Mouse (Mus musculus) lung, adult 2 months (tissue): ENCODE data around the gene Nob1.

Experiments
- CTCF ChIP-seq: fragments of 200-500 bp; IDR thresholded peaks from 2 replicates; pipeline ENCODE4 v1.5.1; 2011; ENCODE audit warnings: mild to moderate bottlenecking, low read length, control low read depth; ENCODE audit not compliant: insufficient read depth
- POLR2A ChIP-seq: fragments of 200-500 bp; IDR thresholded peaks from 2 replicates; pipeline ENCODE4 v1.6.1; 2011; ENCODE audit warnings: low read depth, mild to moderate bottlenecking, control low read depth, low read length, borderline replicate concordance; ENCODE audit errors: extremely low read depth

- TF ChIP-seq POLR2A (no peak), CTCF (no peak)
Measured at GRCm38 (mm10) chr8:107457725-107458124, 32.9 kb upstream of the Nob1 start.
